Mouse (Mus musculus): ENCODE results near the gene Cblc.

- TF ChIP-seq GATA1 (IDR thresholded peaks at IDR 0.05; ENCODE audit: borderline replicate concordance, low read length) (no peak), FLI1 (IDR thresholded peaks at IDR 0.05; ENCODE audit: low read length) (no peak)
Measured at GRCm38 (mm10) chr7:19734178-19734666, 62.4 kb downstream of the Cblc start.

Measured in megakaryocyte, embryonic 14.5 days (primary cell).